Mouse (Mus musculus): ENCODE data around the gene Map3k5. TPM values are rescaled to one million over a fixed set of nuclear protein-coding genes. Genes with fewer than 3 reads are reported as not detected.

The Map3k5 gene
- polyA plus RNA-seq, 1 experiment from 2014 or later, result 3.3 TPM

Other genes with a start within 250 kb of the Map3k5 start
- 0.08 and 0.18 TPM in 2 replicates for gene Il20ra, start 221.9 kb upstream of the Map3k5 start, polyA plus RNA-seq (2015; fragmentation: Nextera tagmentation; extraction: Ambion mirVana)
- gene Slc35d3, start 83.0 kb upstream of the Map3k5 start, polyA plus RNA-seq (2015; fragmentation: Nextera tagmentation; extraction: Ambion mirVana), result 0.60 and 0.83 TPM in 2 replicates
- 40.7 and 45.4 TPM in 2 replicates for gene Pex7, start 26.8 kb upstream of the Map3k5 start, polyA plus RNA-seq (2015; fragmentation: Nextera tagmentation; extraction: Ambion mirVana)
- gene Map7, start 214.0 kb downstream of the Map3k5 start, polyA plus RNA-seq (2015; fragmentation: Nextera tagmentation; extraction: Ambion mirVana), result 21.2 and 23.3 TPM in 2 replicates